Mouse (Mus musculus) monocyte, adult 2 months (primary cell): Measurements from ENCODE around the gene Zfp879.

Experiments used
- DNase-seq, 2 experiments: peaks; one replicate each; pipeline ENCODE4 v3.0.0; 2022; ENCODE audit warnings: low spot score in 2 of 2, low read depth in 1 of 2

The Zfp879 gene

GRCm38 (mm10) chr11:50841023-50841735 lies at the start of gene Zfp879:
Gene Zfp879, minus strand, starts transcription at chr11:50841552.
- DNase-seq, result no peak

- DNase-seq, result no peak
Measured at GRCm38 (mm10) chr11:50887390-50888128, 46.2 kb upstream of the Zfp879 start, which contains the start of gene Zfp454. Gene Zfp454, minus strand, starts transcription at chr11:50887651.

GRCm38 (mm10) chr11:50886933-50887293 lies 45.6 kb upstream of the Zfp879 start:
- DNase-seq, result no peak

- no peak for DNase-seq
Measured at GRCm38 (mm10) chr11:50886231-50886932, 45.0 kb upstream of the Zfp879 start.

- DNase-seq, result no peak
Measured at GRCm38 (mm10) chr11:50883756-50884155, 42.4 kb upstream of the Zfp879 start.

- DNase-seq, result no peak
Measured at GRCm38 (mm10) chr11:50878641-50879040, 37.3 kb upstream of the Zfp879 start.

GRCm38 (mm10) chr11:50850989-50851601 lies 9.7 kb upstream of the Zfp879 start:
- DNase-seq, result no peak

GRCm38 (mm10) chr11:50850177-50850735 lies 8.9 kb upstream of the Zfp879 start, which contains the start of gene Grm6:
Gene Grm6, plus strand, starts transcription at chr11:50850685.
- no peak for DNase-seq

GRCm38 (mm10) chr11:50849310-50849709 lies 8.0 kb upstream of the Zfp879 start:
- no peak for DNase-seq

GRCm38 (mm10) chr11:50848520-50849137 lies 7.3 kb upstream of the Zfp879 start:
- DNase-seq, result no peak

- no peak for DNase-seq
Measured at GRCm38 (mm10) chr11:50847047-50847446, 5.7 kb upstream of the Zfp879 start.

- DNase-seq, result no peak
Measured at GRCm38 (mm10) chr11:50845951-50846350, 4.6 kb upstream of the Zfp879 start.

GRCm38 (mm10) chr11:50835727-50836126 lies 5.6 kb downstream of the Zfp879 start:
- DNase-seq, result no peak

GRCm38 (mm10) chr11:50827010-50827953 lies 14.1 kb downstream of the Zfp879 start, which contains the start of gene Zfp354c:
Gene Zfp354c, minus strand, starts transcription at chr11:50827724.
- peak in 1 of 2 experiments; percentile 18 for DNase-seq

- no peak for DNase-seq
Measured at GRCm38 (mm10) chr11:50826214-50826613, 15.1 kb downstream of the Zfp879 start.

- no peak for DNase-seq
Measured at GRCm38 (mm10) chr11:50814233-50814632, 27.1 kb downstream of the Zfp879 start.

- no peak for DNase-seq
Measured at GRCm38 (mm10) chr11:50798836-50799235, 42.5 kb downstream of the Zfp879 start.

GRCm38 (mm10) chr11:50797674-50798073 lies 43.7 kb downstream of the Zfp879 start:
- no peak for DNase-seq
